Mouse (Mus musculus) embryo, embryonic 9.5 days (tissue): ENCODE measurements at regions not wholly inside any gene's neighbourhood (a gene's known extent, or its start where the extent isn't known, plus 50 kb on each side); places are given as distances from the start of the nearest gene placed in this dataset.
A peak's percentile ranks its signal among the peaks of the same experiment; 100 is the strongest.

Source experiments
- DNase-seq: peaks from one replicate; pipeline ENCODE4 v3.0.0-alpha.2; 2017; ENCODE audit errors: extremely low spot score

GRCm38 (mm10) chr5:119058231-119058851, 497.9 kb downstream of the Med13l start:
- DNase-seq, result no peak

- DNase-seq, result no peak
Observed at GRCm38 (mm10) chr5:119059223-119059622, 498.7 kb downstream of the Med13l start.

GRCm38 (mm10) chr5:119060886-119061285, 500.4 kb downstream of the Med13l start:
- peak; percentile 22 for DNase-seq

GRCm38 (mm10) chr5:119062478-119062877, 502.0 kb downstream of the Med13l start:
- DNase-seq, result no peak

GRCm38 (mm10) chr5:119066666-119067065, 506.2 kb downstream of the Med13l start:
- no peak for DNase-seq

DNA sequence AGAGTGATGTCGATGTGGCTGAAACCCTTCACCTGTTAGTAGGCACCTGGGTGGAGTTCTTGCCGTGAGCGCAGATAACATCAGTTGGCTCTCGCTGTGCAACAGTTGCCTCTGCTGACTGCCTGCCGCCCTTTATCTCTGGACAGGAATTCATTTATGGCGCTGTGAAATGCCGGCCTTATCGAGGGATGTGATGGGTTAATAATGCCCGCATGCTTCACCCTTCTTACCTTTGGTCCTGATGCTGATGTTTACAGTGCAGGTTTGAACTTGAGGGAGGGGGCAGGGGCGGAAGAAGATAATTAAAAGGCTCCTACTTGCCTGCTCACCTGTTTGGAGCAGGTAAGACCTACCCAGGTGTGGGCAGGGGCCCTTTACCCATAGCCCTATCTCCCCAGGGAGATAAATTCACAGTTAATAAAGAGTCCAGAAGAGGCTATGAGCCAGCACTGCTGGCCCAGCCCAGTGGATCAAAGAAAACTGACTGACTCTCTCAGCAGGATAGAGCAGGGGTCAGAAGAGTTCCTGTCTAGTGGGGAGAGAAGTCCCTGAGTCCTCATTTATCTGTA, 509.4 kb downstream of the Med13l start:
- no peak for DNase-seq

GRCm38 (mm10) chr5:119072712-119073111, 512.2 kb downstream of the Med13l start:
- DNase-seq, result no peak

DNA sequence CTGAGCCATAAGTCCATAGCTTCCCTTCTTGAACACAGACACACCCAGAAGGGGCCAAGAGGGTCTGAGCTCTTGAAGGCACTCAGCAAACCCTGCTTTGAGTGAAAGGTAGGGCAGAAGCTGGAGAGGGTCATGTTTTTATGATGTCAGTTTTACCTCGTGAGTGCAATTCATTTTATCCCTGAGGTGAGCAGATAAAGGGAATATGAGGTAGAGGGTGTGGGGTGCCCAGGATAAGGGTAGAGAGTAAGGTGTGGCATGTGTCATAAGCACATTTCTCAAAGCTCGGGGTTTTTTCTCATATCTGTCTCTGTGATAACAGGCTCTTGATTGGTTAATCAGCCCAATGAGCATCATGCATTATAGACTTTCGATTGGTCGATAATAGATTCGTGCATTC, 520.3 kb downstream of the Med13l start:
- DNase-seq, result no peak

DNA sequence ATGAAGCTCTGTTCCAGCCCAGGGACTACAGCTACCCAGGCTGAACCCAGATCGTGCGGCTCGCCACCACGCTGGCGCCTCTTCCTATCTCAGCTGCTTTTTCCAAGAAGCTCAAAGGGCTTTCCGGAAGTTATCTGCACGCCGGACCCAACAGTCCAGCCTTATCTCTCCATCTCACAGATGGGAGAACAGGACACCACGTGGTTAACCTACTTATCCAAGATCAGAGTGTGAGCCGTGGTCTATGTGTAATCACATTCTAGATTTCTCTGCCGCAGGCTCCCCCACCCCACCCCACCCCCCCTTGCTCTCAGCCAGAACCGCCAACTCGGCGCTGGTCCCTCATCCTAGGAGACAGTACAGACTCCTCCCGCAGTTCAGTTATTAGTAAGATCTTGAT, 522.4 kb downstream of the Med13l start:
- DNase-seq, result no peak

- peak; percentile 36 for DNase-seq
Observed at GRCm38 (mm10) chr5:119097576-119098193, 537.2 kb downstream of the Med13l start.

GRCm38 (mm10) chr5:119099817-119100216, 539.3 kb downstream of the Med13l start:
- DNase-seq, result no peak

GRCm38 (mm10) chr5:119103503-119103902, 543.0 kb downstream of the Med13l start:
- no peak for DNase-seq

GRCm38 (mm10) chr5:119107898-119108297, 547.4 kb downstream of the Med13l start:
- DNase-seq, result no peak

DNA sequence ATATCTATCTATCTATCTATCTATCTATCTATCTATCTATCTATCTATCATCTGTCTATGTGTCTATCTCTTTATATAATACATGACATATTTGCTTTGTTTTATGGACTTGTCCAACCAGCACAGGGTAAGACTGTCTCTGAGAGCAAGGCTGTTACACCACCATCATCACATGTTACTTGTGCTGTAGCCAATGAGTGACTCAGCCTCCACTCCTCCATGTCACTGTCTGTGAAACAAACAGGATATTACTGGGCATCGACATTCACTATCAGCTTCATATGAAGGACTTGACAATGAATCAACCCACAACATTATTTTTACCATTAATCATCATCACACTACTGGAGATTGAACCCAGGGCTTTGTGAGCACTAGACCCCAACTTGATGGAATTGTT, 549.0 kb downstream of the Med13l start:
- no peak for DNase-seq

DNA sequence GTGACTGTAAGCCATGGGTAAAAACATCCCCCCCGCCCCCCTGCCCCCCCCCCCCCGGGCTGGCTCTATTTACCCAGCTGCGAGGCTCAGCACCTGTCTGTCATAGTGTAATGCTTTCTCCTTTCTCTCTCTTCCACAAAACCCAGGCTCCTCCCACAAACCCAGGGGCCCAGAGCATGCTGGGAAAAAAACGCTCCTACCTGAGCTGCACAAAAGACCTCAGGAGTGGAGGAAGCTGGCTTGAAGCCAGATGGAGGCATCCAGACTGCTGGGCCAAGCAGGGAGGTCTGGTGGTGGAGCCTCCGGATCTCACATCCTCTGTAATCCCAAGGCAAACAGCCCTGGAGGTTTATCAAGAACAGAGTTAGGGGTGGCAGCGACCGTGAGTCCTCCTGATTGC, 553.6 kb downstream of the Med13l start:
- no peak for DNase-seq

DNA sequence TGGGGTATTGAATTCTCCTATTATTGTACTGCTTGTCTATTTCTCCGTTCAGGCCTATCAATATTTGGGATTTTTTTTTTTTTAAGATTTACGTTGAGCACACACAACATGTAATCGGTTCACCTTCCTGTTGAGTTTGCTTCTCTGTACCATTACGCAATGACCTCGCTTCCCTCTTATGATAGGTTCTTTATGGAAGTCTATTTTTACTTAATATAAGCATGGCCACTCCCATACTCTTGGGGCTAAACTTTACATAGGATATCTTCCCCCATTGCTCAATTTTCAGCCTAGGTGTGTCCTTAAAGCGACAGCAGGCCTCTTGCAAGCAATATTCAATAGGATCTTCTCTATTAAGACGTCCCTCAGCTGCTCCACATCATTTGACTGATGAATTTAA, 544.7 kb upstream of the Tbx3 start:
- DNase-seq, result no peak

GRCm38 (mm10) chr5:119130176-119130575, 540.3 kb upstream of the Tbx3 start:
- no peak for DNase-seq

- no peak for DNase-seq
Observed at GRCm38 (mm10) chr5:119131461-119131860, 539.0 kb upstream of the Tbx3 start.

DNA sequence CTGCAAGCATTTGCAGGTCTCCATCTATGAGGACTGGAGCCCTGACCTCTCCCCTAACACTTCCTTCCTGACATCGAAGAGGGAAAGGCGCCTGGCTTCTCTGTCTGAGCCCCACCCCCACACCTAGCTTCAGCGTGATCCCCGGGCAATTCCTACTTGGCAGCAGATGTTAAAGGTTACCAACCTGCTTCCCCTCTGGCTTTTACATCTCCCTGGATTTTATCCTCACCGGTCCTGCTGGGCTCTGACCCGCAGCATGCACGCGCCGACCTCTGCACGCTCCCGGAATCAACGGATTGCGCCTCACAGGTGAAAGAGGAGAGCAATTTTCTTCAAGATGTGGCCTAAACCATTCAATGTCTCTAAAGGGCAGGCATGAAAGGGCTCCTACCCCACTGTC, 537.1 kb upstream of the Tbx3 start:
- peak; percentile 50 for DNase-seq

GRCm38 (mm10) chr5:119136916-119137315, 533.6 kb upstream of the Tbx3 start:
- no peak for DNase-seq

- no peak for DNase-seq
Observed at GRCm38 (mm10) chr5:119137409-119137808, 533.1 kb upstream of the Tbx3 start.

GRCm38 (mm10) chr5:119137821-119138221, 532.6 kb upstream of the Tbx3 start:
- no peak for DNase-seq

DNA sequence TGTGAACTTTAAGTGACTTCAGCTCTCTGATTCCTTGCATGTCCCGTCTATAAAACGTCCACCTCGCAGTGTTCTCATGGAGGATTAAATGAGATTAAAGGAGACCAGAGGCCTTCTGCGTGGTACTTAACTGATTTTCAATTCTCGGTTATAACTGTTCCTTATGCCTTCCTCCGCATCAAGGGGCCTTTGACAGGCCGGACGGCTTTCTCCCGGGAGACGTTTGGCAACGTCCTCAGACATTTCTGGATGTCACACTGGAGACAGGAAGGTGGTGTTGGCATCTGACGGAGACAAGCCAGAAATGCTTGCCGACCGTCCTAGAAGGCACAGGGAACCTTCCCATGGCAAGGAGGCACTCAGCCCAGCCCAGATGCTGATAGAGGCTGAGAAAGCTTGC, 532.2 kb upstream of the Tbx3 start:
- no peak for DNase-seq

DNA sequence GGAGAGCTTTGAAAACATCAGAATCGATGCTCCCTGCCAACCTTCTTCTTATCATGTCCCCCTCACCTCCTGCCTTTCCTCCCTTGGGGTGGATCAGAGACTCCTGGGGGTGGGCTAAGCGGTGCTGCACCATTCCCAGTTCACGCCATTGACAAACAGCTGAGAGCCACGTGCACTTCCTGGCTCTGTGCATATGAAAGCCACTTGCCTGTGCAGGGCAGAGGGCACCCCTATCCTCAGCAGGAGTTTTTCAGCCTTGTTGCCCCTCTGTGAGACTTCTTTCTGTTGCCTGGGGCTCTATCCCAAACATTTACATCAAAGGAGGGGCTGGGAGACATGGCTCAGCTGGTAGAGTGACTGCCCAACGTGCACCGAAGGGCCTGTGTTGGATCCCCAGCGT, 531.1 kb upstream of the Tbx3 start:
- DNase-seq, result no peak
